Mouse (Mus musculus): Measurements from ENCODE around the gene Zfyve28. TPM values are rescaled to one million over a fixed set of nuclear protein-coding genes. Genes with fewer than 3 reads are reported as not detected.

The Zfyve28 gene
- total RNA-seq, 2 experiments from 2014 or later: 26.4 to 26.6 TPM

- no peak for DNase-seq (ENCODE audit: low spot score in 2 of 2)
Measured at GRCm38 (mm10) chr5:34287001-34287837, 1.0 kb downstream of the Zfyve28 start.

GRCm38 (mm10) chr5:34286516-34286915, 1.7 kb downstream of the Zfyve28 start:
- no peak for DNase-seq (ENCODE audit: low spot score in 2 of 2)

GRCm38 (mm10) chr5:34285285-34285684, 3.0 kb downstream of the Zfyve28 start:
- no peak for DNase-seq (ENCODE audit: low spot score in 2 of 2)

GRCm38 (mm10) chr5:34284156-34284750, 4.0 kb downstream of the Zfyve28 start:
- no peak for DNase-seq (ENCODE audit: low spot score in 2 of 2)

- DNase-seq (ENCODE audit: low spot score in 2 of 2): no peak
Measured at GRCm38 (mm10) chr5:34283355-34283754, 4.9 kb downstream of the Zfyve28 start.

- DNase-seq (ENCODE audit: low spot score in 2 of 2): no peak
Measured at GRCm38 (mm10) chr5:34280976-34281375, 7.3 kb downstream of the Zfyve28 start.

- no peak for DNase-seq (ENCODE audit: low spot score in 2 of 2)
Measured at GRCm38 (mm10) chr5:34279214-34279613, 9.0 kb downstream of the Zfyve28 start.

GRCm38 (mm10) chr5:34278058-34278457, 10.2 kb downstream of the Zfyve28 start:
- no peak for DNase-seq (ENCODE audit: low spot score in 2 of 2)

- no peak for DNase-seq (ENCODE audit: low spot score in 2 of 2)
Measured at GRCm38 (mm10) chr5:34276746-34277145, 11.5 kb downstream of the Zfyve28 start.

- DNase-seq (ENCODE audit: low spot score in 2 of 2): no peak
Measured at GRCm38 (mm10) chr5:34276191-34276590, 12.1 kb downstream of the Zfyve28 start.

GRCm38 (mm10) chr5:34274676-34275293, 13.5 kb downstream of the Zfyve28 start:
- DNase-seq (ENCODE audit: low spot score in 2 of 2): no peak

GRCm38 (mm10) chr5:34274268-34274667, 14.0 kb downstream of the Zfyve28 start:
- DNase-seq (ENCODE audit: low spot score in 2 of 2): peak in 1 of 2 experiments; percentile 40

GRCm38 (mm10) chr5:34273251-34273681, 15.0 kb downstream of the Zfyve28 start:
- DNase-seq (ENCODE audit: low spot score in 2 of 2): no peak

GRCm38 (mm10) chr5:34271743-34272142, 16.5 kb downstream of the Zfyve28 start:
- DNase-seq (ENCODE audit: low spot score in 2 of 2): no peak

- no peak for DNase-seq (ENCODE audit: low spot score in 2 of 2)
Measured at GRCm38 (mm10) chr5:34269921-34270465, 18.3 kb downstream of the Zfyve28 start.

- no peak for DNase-seq (ENCODE audit: low spot score in 2 of 2)
Measured at GRCm38 (mm10) chr5:34269197-34269920, 18.9 kb downstream of the Zfyve28 start.

GRCm38 (mm10) chr5:34266065-34266464, 22.2 kb downstream of the Zfyve28 start:
- DNase-seq (ENCODE audit: low spot score in 2 of 2): no peak

- no peak for DNase-seq (ENCODE audit: low spot score in 2 of 2)
Measured at GRCm38 (mm10) chr5:34259172-34259816, 29.0 kb downstream of the Zfyve28 start.

GRCm38 (mm10) chr5:34255189-34255588, 33.1 kb downstream of the Zfyve28 start:
- DNase-seq (ENCODE audit: low spot score in 2 of 2): no peak

GRCm38 (mm10) chr5:34254309-34254708, 33.9 kb downstream of the Zfyve28 start:
- no peak for DNase-seq (ENCODE audit: low spot score in 2 of 2)
